Mouse (Mus musculus) heart, adult 2 months (tissue): Measurements from ENCODE around the gene Zfp27. TPM values are rescaled to one million over a fixed set of nuclear protein-coding genes. Genes with fewer than 3 reads are reported as not detected.

Source experiments
- DNase-seq, 2 experiments: peaks; one replicate each; pipeline ENCODE4 v3.0.0; 2021
- H3K27ac ChIP-seq: fragments of 200-600 bp; 2 replicates; pipeline ENCODE4 v1.8.1; 2022
- H3K27me3 ChIP-seq: fragments of 200-500 bp; 2 replicates; pipeline ENCODE4 v1.6.1; 2012; ENCODE audit warnings: mild to moderate bottlenecking, low read length, inconsistent platforms, mixed read lengths; ENCODE audit not compliant: control insufficient read depth, insufficient read depth
- H3K36me3 ChIP-seq: fragments of 200-500 bp; 2 replicates; pipeline ENCODE4 v1.6.1; 2012; ENCODE audit warnings: low read length, inconsistent platforms; ENCODE audit not compliant: control insufficient read depth, insufficient read depth
- H3K4me1 ChIP-seq: fragments of 200-500 bp; 2 replicates; pipeline ENCODE4 v1.6.1; 2011; ENCODE audit warnings: low read length; ENCODE audit not compliant: control insufficient read depth, insufficient read depth
- H3K4me3 ChIP-seq: fragments of 200-600 bp; 2 replicates; pipeline ENCODE4 v1.8.1; 2022
- H3K79me2 ChIP-seq: fragments of 200-500 bp; replicated peaks from 2 replicates; pipeline ENCODE4 v1.6.1; 2012; ENCODE audit warnings: mild to moderate bottlenecking, inconsistent platforms, low read length, moderate library complexity, mixed read lengths; ENCODE audit not compliant: control insufficient read depth, insufficient read depth
- H3K9ac ChIP-seq: fragments of 200-500 bp; 2 replicates; pipeline ENCODE4 v1.6.1; 2012; ENCODE audit warnings: low read depth, mild to moderate bottlenecking, control low read depth, inconsistent platforms, low read length, mixed read lengths
- CTCF ChIP-seq: fragments of 200-600 bp; IDR thresholded peaks from 2 replicates; pipeline ENCODE4 v1.8.1; 2022; ENCODE audit warnings: antibody characterized with exemption, mild to moderate bottlenecking, moderate library complexity
- EP300 ChIP-seq: fragments of 200-500 bp; IDR thresholded peaks from 2 replicates; pipeline ENCODE4 v1.6.1; 2011; ENCODE audit warnings: low read depth, low read length, control low read depth; ENCODE audit not compliant: insufficient read depth
- POLR2A ChIP-seq: fragments of 200-500 bp; IDR thresholded peaks from 2 replicates; pipeline ENCODE4 v1.6.1; 2011; ENCODE audit warnings: mild to moderate bottlenecking, low read depth, low read length, control low read depth; ENCODE audit not compliant: insufficient read depth
- WGBS: fragments of 180-500 bp; shearing (Covaris S2); methylation state at CpG from one replicate; pipeline ENCODE4 v1.1.7; 2018; 5-methylcytosine and 5-hydroxymethylcytosine counted together
- intact Hi-C: fragments of 180-260 bp; cut with DNase I; formaldehyde crosslinking; loops from one replicate; pipeline ENCODE4 v1.15.1; 2025
- polyA plus RNA-seq: library from polyadenylated mRNA; depleted of rRNA; stranded (reverse); fragments of >200 nt; gene quantifications from 2 replicates; pipeline ENCODE4 v1.2.3, GENCODE M21; 2012
- total RNA-seq, 2 experiments: library from RNA; stranded (reverse); gene quantifications; 2 replicates each; pipeline ENCODE4 v1.2.3; 2021

Gene Zfp27
- total and polyA plus RNA-seq, 3 experiments = 3.6 to 8.4 (median 7.3) TPM

GRCm38 (mm10) chr7:29907206-29907605 lies 834 bp upstream of the Zfp27 start:
- H3K36me3 ChIP-seq = peaks cover 5% of the 10 kb centered on the region
- H3K4me1 ChIP-seq = no peaks in the 10 kb centered on the region; the same call in 1 of the 2 replicates
- peaks cover 3% of the 10 kb centered on the region; the same call in 1 of the 2 replicates for H3K79me2 ChIP-seq
- intact Hi-C loops = loop anchor here (2.0 to 5.0 kb wide), 4 partner anchors 90 to 185 kb away; partner anchors contain the start of genes Gm26920, Zfp14, Zfp260 and Zfp566
- no peak overlapping the region for H3K9ac ChIP-seq
- TF ChIP-seq CTCF (no peak), EP300 (no peak), POLR2A (no peak)
- peak in 1 of 2 experiments; percentile 19 for DNase-seq
- H3K27ac ChIP-seq = peak overlapping the region; percentile 91; the same call in 1 of the 2 replicates
- no peaks in the 10 kb centered on the region for H3K27me3 ChIP-seq
- 87% methylated on average over 5 of the region's 5 CpGs for WGBS
- H3K4me3 ChIP-seq = no peak overlapping the region

GRCm38 (mm10) chr7:29906682-29907058 lies 298 bp upstream of the Zfp27 start:
- DNase-seq = no peak
- 21% methylated on average over 8 of the region's 8 CpGs for WGBS
- Histone ChIP-seq H3K4me3 (peak overlapping the region; percentile 72), H3K4me1 (no peaks in the 10 kb centered on the region; the same call in 1 of the 2 replicates), H3K36me3 (peaks cover 5% of the 10 kb centered on the region), H3K27me3 (no peaks in the 10 kb centered on the region), H3K9ac (peak overlapping the region; percentile 49; the same call in 1 of the 2 replicates), H3K27ac (peak overlapping the region; percentile 91), H3K79me2 (peaks cover 3% of the 10 kb centered on the region; the same call in 1 of the 2 replicates)
- intact Hi-C loops = loop anchor here (2.0 to 5.0 kb wide), 4 partner anchors 90 to 186 kb away; partner anchors contain the start of genes Gm26920, Zfp14, Zfp260 and Zfp566
- TF ChIP-seq CTCF (no peak), POLR2A (no peak), EP300 (no peak)

GRCm38 (mm10) chr7:29904101-29904500 lies 2.3 kb downstream of the Zfp27 start:
- intact Hi-C loops = loop anchor here (2.0 kb wide), 1 partner anchor 43 kb away; no protein-coding TSS in a partner anchor
- no peaks in the 10 kb centered on the region for H3K27me3 ChIP-seq
- no peak overlapping the region for H3K9ac ChIP-seq
- no peaks in the 10 kb centered on the region; the same call in 1 of the 2 replicates for H3K4me1 ChIP-seq
- TF ChIP-seq POLR2A = no peak
- no peak for TF ChIP-seq EP300
- no peak for TF ChIP-seq CTCF
- no peak overlapping the region for H3K4me3 ChIP-seq
- 93% methylated on average over 4 of the region's 4 CpGs for WGBS
- peaks cover under 1% of the 10 kb centered on the region for H3K36me3 ChIP-seq
- no peak overlapping the region for H3K27ac ChIP-seq
- no peaks in the 10 kb centered on the region for H3K79me2 ChIP-seq
- no peak for DNase-seq

- H3K4me3 ChIP-seq = no peak overlapping the region
- H3K27me3 ChIP-seq = no peaks in the 10 kb centered on the region
- DNase-seq = no peak
- TF ChIP-seq CTCF = 0 out of 2 replicates have a peak, but pooled peaks have one; percentile 14
- no peak for TF ChIP-seq POLR2A
- H3K9ac ChIP-seq = no peak overlapping the region
- no peaks in the 10 kb centered on the region for H3K79me2 ChIP-seq
- intact Hi-C loops = no loop called here
- no peaks in the 10 kb centered on the region; the same call in 1 of the 2 replicates for H3K36me3 ChIP-seq
- no peak overlapping the region for H3K27ac ChIP-seq
- 96% methylated on average over 4 of the region's 4 CpGs for WGBS
- H3K4me1 ChIP-seq = no peaks in the 10 kb centered on the region
Observed at GRCm38 (mm10) chr7:29898351-29898750, 8.0 kb downstream of the Zfp27 start.

- Histone ChIP-seq H3K36me3 (no peaks in the 10 kb centered on the region), H3K4me1 (no peaks in the 10 kb centered on the region), H3K4me3 (no peak overlapping the region), H3K27ac (no peak overlapping the region), H3K9ac (no peak overlapping the region), H3K79me2 (no peaks in the 10 kb centered on the region), H3K27me3 (no peaks in the 10 kb centered on the region)
- 99% methylated on average over 4 of the region's 4 CpGs for WGBS
- TF ChIP-seq CTCF = no peak
- TF ChIP-seq EP300 = no peak
- no peak for TF ChIP-seq POLR2A
- intact Hi-C loops = no loop called here
- no peak for DNase-seq
Observed at GRCm38 (mm10) chr7:29892756-29893155, 13.6 kb downstream of the Zfp27 start.

GRCm38 (mm10) chr7:29890501-29890900 lies 15.9 kb downstream of the Zfp27 start:
- 97% methylated on average over 7 of the region's 7 CpGs for WGBS
- H3K36me3 ChIP-seq = no peaks in the 10 kb centered on the region
- TF ChIP-seq POLR2A = no peak
- no peak for TF ChIP-seq CTCF
- no peak for TF ChIP-seq EP300

More at GRCm38 (mm10) chr7:29890501-29890900, 15.9 kb downstream of the Zfp27 start:
- Histone ChIP-seq H3K79me2 (no peaks in the 10 kb centered on the region), H3K27ac (no peak overlapping the region), H3K27me3 (no peaks in the 10 kb centered on the region), H3K4me3 (no peak overlapping the region), H3K4me1 (no peaks in the 10 kb centered on the region), H3K9ac (no peak overlapping the region)
- DNase-seq = no peak
- intact Hi-C loops = no loop called here
